Mouse (Mus musculus) heart, adult 2 months (tissue): ENCODE measurements around the gene Stat5b.

ENCODE experiments used
- CTCF ChIP-seq: fragments of 200-600 bp; IDR thresholded peaks from 2 replicates; pipeline ENCODE4 v1.8.1; 2022; ENCODE audit warnings: antibody characterized with exemption, mild to moderate bottlenecking, moderate library complexity
- POLR2A ChIP-seq: fragments of 200-500 bp; IDR thresholded peaks from 2 replicates; pipeline ENCODE4 v1.6.1; 2011; ENCODE audit warnings: mild to moderate bottlenecking, low read depth, low read length, control low read depth; ENCODE audit not compliant: insufficient read depth

GRCm38 (mm10) chr11:100890481-100890880 lies 40.0 kb upstream of the Stat5b start:
- no peak for TF ChIP-seq CTCF
- TF ChIP-seq POLR2A: no peak
